Mouse (Mus musculus): ENCODE data around the gene Ccdc141.
"Not testable (repeated sequence)": the region's sequence is repeated elsewhere in the genome, so short reads cannot be mapped to it uniquely, and the experiment has no call there.

Gene Ccdc141

GRCm38 (mm10) chr2:77061871-77062270 is 108.6 kb downstream of the Ccdc141 start:
- no peak for DNase-seq (ENCODE audit: low spot score in 2 of 2)

GRCm38 (mm10) chr2:77059596-77059995 is 110.8 kb downstream of the Ccdc141 start:
- DNase-seq (ENCODE audit: low spot score in 2 of 2) = no peak

DNA sequence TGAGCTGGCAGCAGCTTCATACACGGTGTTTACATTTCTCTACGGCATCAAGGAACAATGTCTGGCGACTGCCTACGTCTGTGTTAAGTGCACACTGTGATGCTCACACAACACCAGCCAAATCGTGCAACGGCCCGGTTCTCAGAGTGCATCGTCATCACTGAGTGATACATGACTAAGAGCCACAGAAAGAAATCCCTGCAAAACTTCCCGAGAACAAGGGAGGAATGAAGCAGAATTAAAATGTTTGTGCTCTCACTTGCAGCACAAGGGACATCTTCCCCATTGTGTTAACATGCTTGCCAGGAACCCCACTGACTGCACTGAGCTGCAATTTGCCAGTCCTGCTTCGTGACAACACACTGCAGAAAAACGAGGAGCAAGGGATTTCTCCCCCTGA is 114.1 kb downstream of the Ccdc141 start:
- DNase-seq (ENCODE audit: low spot score in 2 of 2) = no peak

- no peak for DNase-seq (ENCODE audit: low spot score in 2 of 2)
These were observed 127.5 kb downstream of the Ccdc141 start for GRCm38 (mm10) chr2:77042912-77043311.

DNA sequence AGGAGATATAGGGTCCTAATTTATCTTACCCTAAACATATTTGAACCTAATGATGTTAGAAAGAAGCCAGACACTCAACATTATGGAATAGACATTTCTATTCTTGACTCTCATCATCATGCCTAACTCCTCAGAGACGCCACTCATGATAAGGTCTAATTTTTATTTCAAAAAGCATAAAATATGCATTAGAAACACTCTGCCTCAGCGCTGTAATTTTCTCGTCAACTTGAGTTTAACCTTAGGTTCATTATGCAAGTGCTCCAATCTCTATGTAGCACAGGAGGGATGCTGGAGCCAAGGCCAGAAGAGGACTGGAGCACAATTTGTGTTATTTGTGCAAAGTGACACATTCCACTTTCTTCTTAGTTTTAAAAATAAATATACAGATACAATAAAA is 130.8 kb downstream of the Ccdc141 start:
- DNase-seq (ENCODE audit: low spot score in 2 of 2) = no peak

- no peak for DNase-seq (ENCODE audit: low spot score in 2 of 2)
These were observed 131.2 kb downstream of the Ccdc141 start for GRCm38 (mm10) chr2:77039281-77039680.

DNA sequence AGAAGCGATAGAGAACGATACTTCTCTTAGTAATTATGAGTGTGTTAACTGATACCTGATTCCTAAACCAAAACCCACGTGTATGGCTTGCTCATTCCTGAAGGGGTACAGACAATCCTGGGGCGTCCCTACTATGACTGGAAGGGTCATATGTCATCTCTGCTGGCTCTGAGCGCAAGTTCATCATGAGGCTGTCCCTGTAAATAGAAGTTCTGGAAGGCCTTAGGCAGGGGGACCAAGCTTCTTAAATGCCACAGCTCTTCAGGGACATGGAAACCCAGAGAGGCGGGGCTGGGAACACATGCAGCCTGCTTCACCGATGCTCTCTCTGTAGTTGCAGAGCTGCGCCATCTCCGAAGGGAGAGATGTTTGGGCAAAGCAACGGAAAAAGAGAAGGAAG is 133.2 kb downstream of the Ccdc141 start:
- no peak for DNase-seq (ENCODE audit: low spot score in 2 of 2)

DNA sequence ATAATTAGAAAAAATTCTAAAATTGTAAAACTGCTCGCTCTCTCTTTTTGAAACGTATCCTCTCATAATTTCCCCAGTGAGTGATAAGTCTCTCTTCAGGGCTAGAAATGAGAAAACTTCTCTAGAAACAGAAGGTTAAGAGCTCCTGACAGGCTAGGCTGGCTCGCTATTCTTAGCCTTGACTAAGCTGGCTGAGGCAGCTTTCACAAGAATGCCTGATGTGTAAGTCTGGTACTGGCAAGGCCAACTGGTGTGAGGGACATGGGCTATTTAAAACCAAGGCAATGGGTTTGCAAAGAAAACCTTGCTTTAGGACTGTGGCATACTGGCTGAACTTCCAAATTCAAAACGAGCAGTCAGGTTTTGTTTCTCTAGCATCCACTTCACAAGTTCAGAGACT is 136.3 kb downstream of the Ccdc141 start:
- DNase-seq (ENCODE audit: low spot score in 2 of 2) = no peak

- no peak for DNase-seq (ENCODE audit: low spot score in 2 of 2)
These were observed 136.9 kb downstream of the Ccdc141 start for GRCm38 (mm10) chr2:77033322-77034060.

DNA sequence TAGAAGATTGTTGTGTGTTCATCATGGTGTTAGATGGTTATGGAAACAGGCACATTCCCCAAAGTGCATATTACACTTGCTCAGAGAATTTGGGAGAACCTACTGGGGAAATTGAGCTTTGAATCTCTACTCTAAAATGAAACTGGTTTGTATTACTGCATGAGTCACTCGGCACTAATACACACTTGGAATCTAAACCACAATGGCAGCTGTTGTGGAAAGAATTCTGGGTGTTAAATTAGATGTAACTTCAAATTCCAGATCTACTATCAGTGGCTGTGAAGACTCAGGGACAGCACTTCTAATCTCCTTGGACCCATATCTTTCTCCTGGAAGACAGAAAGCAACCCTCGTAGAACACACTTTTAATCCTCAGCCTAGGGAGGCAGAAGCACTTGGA is 149.8 kb downstream of the Ccdc141 start:
- no peak for DNase-seq (ENCODE audit: low spot score in 2 of 2)

- DNase-seq (ENCODE audit: low spot score in 2 of 2) = no peak
These were observed 152.7 kb downstream of the Ccdc141 start for GRCm38 (mm10) chr2:77017735-77018134.

DNA sequence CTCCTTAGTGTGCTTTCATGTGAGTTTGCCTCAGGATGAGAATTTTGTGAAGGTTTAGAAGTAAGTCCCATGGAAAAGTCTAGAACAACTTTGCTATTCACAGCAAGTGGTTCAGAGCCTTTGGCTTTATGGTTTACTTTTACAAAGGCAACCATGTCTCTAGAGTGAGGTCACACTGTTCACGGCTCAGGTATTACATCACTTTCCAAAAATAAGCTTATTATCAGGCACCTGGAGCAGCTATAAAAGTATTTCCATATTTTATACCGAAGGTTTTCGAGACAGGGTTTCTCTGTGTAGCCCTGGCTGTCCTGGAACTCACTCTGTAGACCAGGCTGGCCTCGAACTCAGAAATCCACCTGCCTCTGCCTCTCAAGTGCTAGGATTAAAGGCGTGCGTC is 157.0 kb downstream of the Ccdc141 start:
- DNase-seq (ENCODE audit: low spot score in 2 of 2) = not testable (repeated sequence)

GRCm38 (mm10) chr2:77011981-77012380 is 158.5 kb downstream of the Ccdc141 start:
- DNase-seq (ENCODE audit: low spot score in 2 of 2) = no peak

GRCm38 (mm10) chr2:77007015-77007414 is 163.4 kb downstream of the Ccdc141 start:
- DNase-seq (ENCODE audit: low spot score in 2 of 2) = no peak

DNA sequence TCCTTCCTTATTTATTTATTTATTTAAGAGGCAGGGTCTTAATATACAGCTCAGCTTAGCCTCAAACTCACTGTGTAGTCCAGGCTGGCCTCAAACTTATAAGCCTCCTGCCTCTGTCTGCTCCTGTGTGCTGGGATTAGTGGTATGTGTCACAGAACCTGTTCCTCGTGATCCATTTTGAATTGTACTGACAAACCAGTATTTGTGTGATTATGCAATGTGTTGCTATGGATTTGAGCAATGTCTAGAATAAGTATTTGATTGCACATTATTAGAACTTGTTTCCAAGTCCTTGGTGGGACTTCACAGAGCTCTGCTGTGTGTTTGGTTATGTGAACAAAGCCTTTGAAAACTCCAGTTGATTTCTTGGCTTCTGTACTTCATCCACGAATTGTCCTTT is 167.3 kb downstream of the Ccdc141 start:
- DNase-seq (ENCODE audit: low spot score in 2 of 2) = no peak

- no peak for DNase-seq (ENCODE audit: low spot score in 2 of 2)
These were observed 172.1 kb downstream of the Ccdc141 start for GRCm38 (mm10) chr2:76998351-76998750.

DNA sequence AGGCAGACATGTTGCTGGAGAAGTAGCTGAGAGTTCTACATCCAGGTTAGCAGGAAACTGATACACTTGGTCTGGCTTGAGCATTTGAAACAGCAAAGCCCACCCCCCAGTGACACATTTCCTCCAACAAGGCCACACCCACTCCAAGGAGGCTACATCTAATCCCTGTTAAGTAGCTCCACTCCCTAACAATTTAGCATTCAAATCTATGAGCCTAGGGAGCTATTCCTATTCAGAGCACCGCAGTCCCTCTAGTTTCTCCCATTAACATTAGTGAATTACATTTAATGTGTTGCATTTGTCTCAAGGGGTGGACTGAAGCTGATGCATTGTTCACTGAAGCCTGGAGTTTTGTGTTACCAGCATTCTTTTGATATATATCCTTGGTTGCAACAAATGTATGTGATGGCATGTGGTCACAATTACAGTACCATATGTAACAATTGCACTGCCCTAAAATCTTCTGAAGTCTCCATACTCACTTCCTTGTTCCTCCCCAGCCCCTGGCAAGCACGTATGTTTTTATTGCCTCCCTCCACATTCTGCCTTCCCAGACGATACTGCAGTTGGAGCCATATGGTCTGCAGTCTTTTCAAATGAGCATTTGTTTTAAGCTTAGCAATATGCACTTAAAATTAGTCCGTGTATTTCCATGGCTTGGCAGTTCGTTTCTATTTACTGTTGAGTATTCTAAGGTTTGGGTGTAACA is 177.8 kb downstream of the Ccdc141 start:
- DNase-seq (ENCODE audit: low spot score in 2 of 2) = no peak

DNA sequence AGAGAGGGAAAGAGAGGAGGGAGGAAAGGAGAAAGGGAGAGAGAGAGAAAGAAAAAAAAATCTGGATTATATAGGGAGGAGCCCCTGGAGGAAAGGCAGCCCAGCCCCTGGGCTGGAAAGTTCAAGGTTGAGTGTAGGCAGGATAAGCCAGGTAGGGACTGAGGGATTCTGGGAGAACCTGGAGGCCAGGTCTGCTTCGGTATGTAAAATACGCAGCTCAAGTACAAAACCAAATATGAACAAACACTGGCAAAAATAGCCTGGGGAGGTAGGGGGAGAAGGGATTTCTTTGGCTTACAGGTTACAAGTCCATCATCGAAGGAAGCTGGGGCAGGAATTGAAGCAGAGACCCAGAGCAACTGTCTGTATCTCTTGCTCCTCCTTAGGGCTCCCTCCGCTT is 183.1 kb downstream of the Ccdc141 start:
- no peak for DNase-seq (ENCODE audit: low spot score in 2 of 2)

DNA sequence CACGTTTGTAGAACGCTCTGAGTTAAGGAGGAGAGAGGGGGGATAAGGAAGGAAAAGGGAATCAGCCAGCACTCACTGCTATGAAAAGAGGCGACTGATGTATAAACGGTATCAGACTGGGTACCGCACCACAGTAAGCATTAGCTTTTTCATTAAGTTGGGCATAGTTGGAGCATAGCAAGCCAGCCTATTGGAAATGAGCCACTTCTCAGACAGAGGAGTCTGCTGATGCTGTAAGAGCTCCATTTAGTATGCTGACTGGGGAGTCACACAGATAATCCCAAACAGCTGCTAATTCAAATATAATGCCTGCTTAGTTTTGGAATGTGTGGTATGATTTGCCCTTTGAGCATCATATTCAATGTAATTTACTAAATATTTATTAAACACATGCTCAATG is 186.1 kb downstream of the Ccdc141 start:
- DNase-seq (ENCODE audit: low spot score in 2 of 2) = no peak

- no peak for DNase-seq (ENCODE audit: low spot score in 2 of 2)
These were observed 186.8 kb downstream of the Ccdc141 start for GRCm38 (mm10) chr2:76983601-76984000.

DNA sequence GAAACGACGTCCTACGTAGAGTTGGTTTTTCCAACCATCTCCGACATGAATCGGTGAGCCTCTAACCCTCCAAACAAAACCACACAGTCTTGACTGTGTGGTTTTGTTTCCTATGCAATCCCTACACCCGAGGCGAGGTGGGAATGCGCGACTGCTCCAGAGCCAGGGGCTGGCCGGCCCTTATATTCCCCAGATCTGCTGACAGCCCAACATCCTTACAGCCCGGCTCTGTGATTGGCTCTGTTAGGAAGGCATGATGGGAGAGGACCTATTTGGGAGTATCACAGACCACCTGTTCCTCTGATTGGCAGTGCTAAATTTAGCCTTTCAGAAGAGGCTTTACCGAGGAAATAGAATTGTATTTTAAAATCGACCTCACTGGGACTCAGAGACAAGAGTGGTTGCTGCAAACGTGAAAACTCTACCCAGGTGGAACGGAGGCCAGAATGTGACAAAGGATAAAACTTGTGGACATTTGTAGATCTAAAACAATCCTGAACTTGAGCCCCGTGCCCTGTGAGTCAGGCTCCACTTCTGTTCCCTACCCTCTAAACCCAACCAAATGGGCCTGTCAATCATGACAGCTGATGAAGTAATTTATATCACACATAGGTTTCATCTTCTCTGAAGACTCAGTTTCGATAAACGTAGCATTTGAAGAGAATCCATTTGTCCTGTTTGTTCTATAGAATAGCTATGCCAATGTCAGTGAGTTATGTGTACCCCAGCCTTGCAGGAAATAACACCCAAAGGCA is 187.9 kb downstream of the Ccdc141 start, which contains the start of gene Ttn:
Ttn (minus strand) TSS at position 157 of the 755 bp plus-strand sequence.
- DNase-seq (ENCODE audit: low spot score in 2 of 2) = no peak

DNA sequence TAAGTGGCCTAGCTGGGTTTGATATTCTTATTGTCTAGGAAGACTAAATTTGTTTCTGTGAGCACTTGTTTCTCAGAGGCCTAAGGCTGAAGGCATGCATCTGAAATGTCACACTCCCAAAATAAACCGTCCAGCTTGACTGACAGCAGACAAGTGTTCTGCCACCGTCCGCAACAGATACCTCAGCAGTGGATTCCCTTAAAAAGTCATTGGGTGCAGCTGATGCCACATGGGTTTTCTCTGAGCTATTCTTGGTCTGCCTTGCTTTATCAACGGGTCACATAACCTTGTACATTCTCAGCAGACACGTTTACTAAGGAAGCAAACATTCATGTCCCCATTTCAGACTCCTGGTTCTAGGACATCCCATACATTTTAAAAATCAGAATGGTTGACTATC is 188.7 kb downstream of the Ccdc141 start:
- DNase-seq (ENCODE audit: low spot score in 2 of 2) = no peak

DNA sequence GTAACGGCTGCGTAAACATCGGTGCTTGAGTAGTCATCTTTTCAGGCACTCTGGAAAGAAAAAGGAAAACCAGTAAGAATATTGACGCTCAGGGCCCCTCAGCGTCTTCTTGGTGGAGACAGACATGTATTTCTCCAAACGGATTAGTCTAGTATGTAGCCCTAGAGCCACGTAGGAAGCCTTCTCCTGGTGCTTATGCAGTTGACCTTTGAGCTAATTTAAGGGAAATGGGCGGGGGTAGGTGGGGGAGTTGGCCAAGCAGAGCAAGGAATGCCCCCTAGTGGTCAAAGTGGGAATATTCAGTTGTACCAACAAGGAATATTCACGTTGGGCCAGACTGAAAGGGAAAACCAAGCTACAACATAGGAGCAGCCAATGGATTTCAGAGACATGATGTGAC is 190.3 kb downstream of the Ccdc141 start:
- no peak for DNase-seq (ENCODE audit: low spot score in 2 of 2)
